Mouse (Mus musculus) stomach, embryonic 16.5 days (tissue): Measurements from ENCODE around the gene Usp4. TPM values are rescaled to one million over a fixed set of nuclear protein-coding genes. Genes with fewer than 3 reads are reported as not detected.

Experiments
- ATAC-seq: fragments of 200-750 bp; cut with Nextera tagmentation; 2 replicates; pipeline ENCODE4 v1.8.0; 2017; ENCODE audit warnings: moderate number of reproducible peaks, moderate TSS enrichment; ENCODE audit not compliant: insufficient read depth, low FRiP score
- H3K27ac ChIP-seq: fragments of 300-500 bp; sonication (generic); 2 replicates; pipeline ENCODE4 v1.5.1; 2014; ENCODE audit warnings: low read length
- H3K27me3 ChIP-seq: fragments of 300-500 bp; sonication (generic); 2 replicates; pipeline ENCODE4 v1.6.1; 2014; ENCODE audit warnings: low read length, control low read depth, mixed read lengths; ENCODE audit not compliant: control insufficient read depth, insufficient read depth
- H3K36me3 ChIP-seq: fragments of 300-500 bp; sonication (generic); 2 replicates; pipeline ENCODE4 v1.6.1; 2014; ENCODE audit warnings: low read length; ENCODE audit not compliant: control insufficient read depth, insufficient read depth
- H3K4me1 ChIP-seq: fragments of 300-500 bp; sonication (generic); 2 replicates; pipeline ENCODE4 v1.6.1; 2014; ENCODE audit warnings: low read length, control low read depth, mixed read lengths; ENCODE audit not compliant: control insufficient read depth, insufficient read depth
- H3K4me2 ChIP-seq: fragments of 300-500 bp; sonication (generic); 2 replicates; pipeline ENCODE4 v1.6.1; 2014; ENCODE audit warnings: low read depth, low read length, mixed read lengths
- H3K4me3 ChIP-seq: fragments of 300-500 bp; sonication (generic); replicated peaks from 2 replicates; pipeline ENCODE4 v1.5.1; 2014; ENCODE audit warnings: mild to moderate bottlenecking, low read length
- H3K9ac ChIP-seq: fragments of 300-500 bp; sonication (generic); 2 replicates; pipeline ENCODE4 v1.6.1; 2014; ENCODE audit warnings: low read length
- H3K9me3 ChIP-seq: fragments of 300-500 bp; sonication (generic); replicated peaks from 2 replicates; pipeline ENCODE4 v1.6.1; 2016; ENCODE audit warnings: low read length, control low read depth; ENCODE audit not compliant: control insufficient read depth
- WGBS: fragments of 180-500 bp; shearing (Covaris S2); extraction: QIAGEN DNeasy Blood & Tissue Kit; methylation state at CpG from one replicate; pipeline ENCODE4 v1.1.7; 2014; 5-methylcytosine and 5-hydroxymethylcytosine counted together
- polyA plus RNA-seq: library from polyadenylated mRNA; unstranded; fragments of >200 nt; fragmentation: Nextera tagmentation; extraction: Ambion mirVana; gene quantifications from 2 replicates; pipeline ENCODE4 v1.2.1, GENCODE M21; 2015

Usp4 gene
- polyA plus RNA-seq, 1 experiment from 2014 or later = 92.7 TPM

GRCm38 (mm10) chr9:108340258-108341138, 7.2 kb upstream of the Usp4 start:
- no peaks in the 10 kb centered on the region for H3K36me3 ChIP-seq
- peak; percentile 25 for ATAC-seq

DNA sequence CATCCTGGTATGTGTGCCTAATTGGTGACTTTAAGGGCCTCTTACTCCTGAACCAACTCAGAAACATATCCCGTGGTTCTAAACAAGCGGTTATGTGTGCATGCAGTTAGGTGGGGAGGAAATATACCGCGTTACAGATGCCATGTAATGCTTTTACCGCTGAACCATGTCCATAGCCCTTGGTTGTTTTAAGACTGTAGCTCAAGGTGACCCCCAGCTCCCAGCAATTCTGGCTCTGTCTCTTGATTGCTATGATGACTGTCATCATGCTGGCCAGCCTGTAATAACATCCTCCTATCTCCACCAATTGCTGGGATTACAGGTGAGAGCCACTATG, 6.5 kb upstream of the Usp4 start:
- H3K9me3 ChIP-seq = no peaks in the 10 kb centered on the region
- peak overlapping the region; percentile 83 for H3K4me2 ChIP-seq
- peak overlapping the region; percentile 99 for H3K27ac ChIP-seq
- H3K9ac ChIP-seq = no peak overlapping the region
- H3K27me3 ChIP-seq = no peaks in the 10 kb centered on the region
- peaks cover 47% of the 10 kb centered on the region for H3K4me1 ChIP-seq
- WGBS = 89% methylated on average over 5 of the region's 5 CpGs
- H3K36me3 ChIP-seq = no peaks in the 10 kb centered on the region
- H3K4me3 ChIP-seq = peak overlapping the region; percentile 83
- ATAC-seq = no peak

More at GRCm38 (mm10) chr9:108340258-108341138, 7.2 kb upstream of the Usp4 start:
- Histone ChIP-seq H3K4me2 (peak overlapping the region; percentile 83), H3K9me3 (no peaks in the 10 kb centered on the region), H3K9ac (peak overlapping the region; percentile 98), H3K4me1 (peaks cover 47% of the 10 kb centered on the region), H3K27me3 (no peaks in the 10 kb centered on the region), H3K27ac (peak overlapping the region; percentile 99), H3K4me3 (peak overlapping the region; percentile 83)
- WGBS = 46% methylated on average over 10 of the region's 10 CpGs

DNA sequence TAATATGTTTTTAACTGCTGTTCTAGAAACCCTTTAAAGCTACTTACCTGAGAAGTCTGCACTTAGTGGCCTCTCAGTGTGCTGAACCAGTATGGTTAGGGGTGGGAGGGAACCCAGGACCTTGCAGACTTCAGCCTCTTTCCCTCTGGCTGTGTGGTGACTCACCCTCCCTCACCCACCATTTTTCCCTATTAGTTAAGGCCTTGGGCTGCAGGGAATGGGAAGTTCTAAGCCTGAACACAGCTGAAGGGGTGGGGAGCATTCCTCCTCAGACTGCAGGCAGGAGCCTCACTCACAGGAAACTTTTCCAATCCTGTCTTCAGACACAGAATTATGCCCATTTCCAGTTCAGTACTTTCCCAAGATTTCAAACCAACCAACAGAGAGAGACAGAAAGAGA, 5.9 kb upstream of the Usp4 start:
- peak overlapping the region; percentile 0; the same call in 1 of the 2 replicates for H3K4me2 ChIP-seq
- peaks cover 49% of the 10 kb centered on the region for H3K4me1 ChIP-seq
- 0 out of 2 replicates have a peak overlapping the region, but pooled peaks have one; percentile 25 for H3K9ac ChIP-seq
- H3K27ac ChIP-seq = peak overlapping the region; percentile 99
- ATAC-seq = no peak
- H3K36me3 ChIP-seq = no peaks in the 10 kb centered on the region
- no peak overlapping the region for H3K4me3 ChIP-seq
- no peaks in the 10 kb centered on the region for H3K27me3 ChIP-seq
- H3K9me3 ChIP-seq = no peaks in the 10 kb centered on the region

- 15% methylated on average over 5 of the region's 5 CpGs for WGBS
- Histone ChIP-seq H3K4me2 (peak overlapping the region; percentile 0; the same call in 1 of the 2 replicates), H3K9me3 (no peaks in the 10 kb centered on the region), H3K27ac (peak overlapping the region; percentile 99), H3K36me3 (no peaks in the 10 kb centered on the region), H3K27me3 (no peaks in the 10 kb centered on the region), H3K9ac (no peak overlapping the region), H3K4me3 (no peak overlapping the region), H3K4me1 (peaks cover 52% of the 10 kb centered on the region)
- no peak for ATAC-seq
Observed at GRCm38 (mm10) chr9:108342301-108342831, 5.3 kb upstream of the Usp4 start.

- no peaks in the 10 kb centered on the region for H3K36me3 ChIP-seq
- peak overlapping the region; percentile 99 for H3K27ac ChIP-seq
- H3K9ac ChIP-seq = no peak overlapping the region
- no peak for ATAC-seq
- H3K4me3 ChIP-seq = no peak overlapping the region
- no peak overlapping the region for H3K4me2 ChIP-seq
- H3K27me3 ChIP-seq = no peaks in the 10 kb centered on the region
- H3K4me1 ChIP-seq = peaks cover 50% of the 10 kb centered on the region
- 66% methylated on average over 3 of the region's 3 CpGs for WGBS
- no peaks in the 10 kb centered on the region for H3K9me3 ChIP-seq
Observed at GRCm38 (mm10) chr9:108343331-108343730, 4.3 kb upstream of the Usp4 start.

GRCm38 (mm10) chr9:108343835-108344234, 3.8 kb upstream of the Usp4 start:
- no peak overlapping the region for H3K4me3 ChIP-seq
- H3K36me3 ChIP-seq = no peaks in the 10 kb centered on the region
- H3K27me3 ChIP-seq = no peaks in the 10 kb centered on the region
- peaks cover 48% of the 10 kb centered on the region for H3K4me1 ChIP-seq
- WGBS = 90% methylated on average over 1 of the region's 1 CpGs
- no peak for ATAC-seq
- peak overlapping the region; percentile 99; the same call in 1 of the 2 replicates for H3K27ac ChIP-seq
- no peaks in the 10 kb centered on the region for H3K9me3 ChIP-seq
- no peak overlapping the region for H3K4me2 ChIP-seq
- H3K9ac ChIP-seq = no peak overlapping the region

DNA sequence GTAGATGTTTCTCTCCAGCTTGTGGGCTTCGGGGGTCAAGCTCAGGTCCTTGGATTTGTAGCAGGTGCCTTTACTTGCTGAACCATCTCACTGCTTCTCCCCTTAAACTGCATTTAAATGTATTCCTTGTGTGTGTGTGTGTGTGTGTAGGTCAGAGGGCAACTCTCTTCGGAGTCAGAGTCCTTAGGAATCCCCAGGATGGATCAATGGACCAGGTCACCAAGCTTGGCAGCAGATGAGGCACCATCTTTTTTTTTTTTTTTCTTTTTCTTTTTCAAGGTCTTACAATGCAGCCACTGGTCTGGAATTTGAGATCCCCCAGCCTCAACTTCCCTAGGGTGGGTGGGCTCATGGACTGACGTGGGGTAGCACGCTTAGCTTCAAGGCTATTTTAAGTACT, 3.2 kb upstream of the Usp4 start:
- no peak overlapping the region for H3K27ac ChIP-seq
- WGBS = 88% methylated on average over 4 of the region's 4 CpGs
- no peak overlapping the region for H3K4me2 ChIP-seq
- H3K9ac ChIP-seq = no peak overlapping the region
- no peaks in the 10 kb centered on the region for H3K27me3 ChIP-seq
- no peak overlapping the region for H3K4me3 ChIP-seq
- peaks cover 50% of the 10 kb centered on the region for H3K4me1 ChIP-seq
- ATAC-seq = no peak
- no peaks in the 10 kb centered on the region for H3K36me3 ChIP-seq
- H3K9me3 ChIP-seq = no peaks in the 10 kb centered on the region

DNA sequence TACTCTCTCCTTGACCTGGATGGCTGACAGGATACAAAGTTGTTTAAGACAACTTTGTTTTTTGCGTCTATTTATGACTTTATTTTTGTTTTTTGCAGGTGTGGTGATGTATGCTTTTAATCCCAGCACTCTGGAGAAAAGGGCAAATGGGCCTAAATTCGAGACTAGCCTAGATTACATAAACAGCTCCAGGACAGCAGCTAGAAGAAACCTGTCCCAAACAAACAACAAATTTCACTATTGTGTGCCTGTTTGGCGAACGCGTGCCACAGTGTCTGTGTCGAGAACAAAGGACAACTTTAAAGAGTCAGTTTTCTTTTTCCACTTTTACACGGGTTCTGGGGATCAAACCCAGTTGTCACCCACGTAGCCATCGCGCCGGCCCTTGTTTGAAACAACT, 629 bp upstream of the Usp4 start:
- peak overlapping the region; percentile 97 for H3K27ac ChIP-seq
- H3K9ac ChIP-seq = peak overlapping the region; percentile 95
- no peak for ATAC-seq
- H3K4me3 ChIP-seq = peak overlapping the region; percentile 96
- peaks cover 10% of the 10 kb centered on the region; the same call in 1 of the 2 replicates for H3K36me3 ChIP-seq
- no peaks in the 10 kb centered on the region for H3K9me3 ChIP-seq
- peak overlapping the region; percentile 63 for H3K4me2 ChIP-seq
- WGBS = 3% methylated on average over 11 of the region's 11 CpGs
- H3K27me3 ChIP-seq = no peaks in the 10 kb centered on the region
- peaks cover 25% of the 10 kb centered on the region for H3K4me1 ChIP-seq

GRCm38 (mm10) chr9:108348290-108348680, 632 bp downstream of the Usp4 start:
- H3K36me3 ChIP-seq = peaks cover 10% of the 10 kb centered on the region; the same call in 1 of the 2 replicates
- H3K4me2 ChIP-seq = peak overlapping the region; percentile 64
- WGBS = 3% methylated on average over 14 of the region's 14 CpGs
- no peaks in the 10 kb centered on the region for H3K27me3 ChIP-seq
- H3K4me1 ChIP-seq = peaks cover 18% of the 10 kb centered on the region
- H3K9me3 ChIP-seq = no peaks in the 10 kb centered on the region
- peak overlapping the region; percentile 95 for H3K9ac ChIP-seq
- ATAC-seq = no peak
- peak overlapping the region; percentile 97 for H3K27ac ChIP-seq
- H3K4me3 ChIP-seq = peak overlapping the region; percentile 96
